Mouse (Mus musculus) kidney, postnatal 0 days (tissue): Measurements from ENCODE around the gene Vsig10. TPM values are rescaled to one million over a fixed set of nuclear protein-coding genes. Genes with fewer than 3 reads are reported as not detected.

ENCODE experiments used
- ATAC-seq: fragments of 200-750 bp; cut with Nextera tagmentation; replicated peaks from 2 replicates; pipeline ENCODE4 v1.8.0; 2017; ENCODE audit warnings: low read depth, moderate number of reproducible peaks, moderate TSS enrichment, moderate library complexity; ENCODE audit not compliant: low FRiP score
- DNase-seq: peaks from one replicate; pipeline ENCODE4 v3.0.0-alpha.2; 2016; ENCODE audit warnings: low spot score
- H3K27ac ChIP-seq: fragments of 300-500 bp; sonication (generic); 2 replicates; pipeline ENCODE4 v1.5.1; 2014; ENCODE audit warnings: mild to moderate bottlenecking
- H3K27me3 ChIP-seq: fragments of 300-500 bp; sonication (generic); 2 replicates; pipeline ENCODE4 v1.6.1; 2014; ENCODE audit warnings: low read length, mixed read lengths; ENCODE audit not compliant: insufficient read depth
- H3K36me3 ChIP-seq: fragments of 300-500 bp; sonication (generic); 2 replicates; pipeline ENCODE4 v1.6.1; 2014; ENCODE audit warnings: low read length, mixed read lengths; ENCODE audit not compliant: insufficient read depth
- H3K4me1 ChIP-seq: fragments of 300-500 bp; sonication (generic); replicated peaks from 2 replicates; pipeline ENCODE4 v1.6.1; 2014; ENCODE audit warnings: antibody characterized with exemption, low read length, mixed read lengths; ENCODE audit not compliant: insufficient read depth
- H3K4me2 ChIP-seq: fragments of 300-500 bp; sonication (generic); 2 replicates; pipeline ENCODE4 v1.6.1; 2014; ENCODE audit warnings: mild to moderate bottlenecking, low read length, moderate library complexity, mixed read lengths
- H3K4me3 ChIP-seq: fragments of 300-500 bp; sonication (generic); replicated peaks from 2 replicates; pipeline ENCODE4 v1.5.1; 2014; ENCODE audit warnings: low read depth, low read length
- H3K9ac ChIP-seq: fragments of 300-500 bp; sonication (generic); 2 replicates; pipeline ENCODE4 v1.6.1; 2014; ENCODE audit warnings: low read depth, low read length
- H3K9me3 ChIP-seq: fragments of 300-500 bp; sonication (generic); replicated peaks from 2 replicates; pipeline ENCODE4 v1.6.1; 2016; ENCODE audit warnings: low read length, inconsistent platforms, mixed read lengths
- CTCF ChIP-seq: IDR thresholded peaks from 2 replicates; pipeline ENCODE4 v1.5.1; 2016; ENCODE audit warnings: antibody characterized with exemption, low read depth, mild to moderate bottlenecking, moderate library complexity
- WGBS: fragments of 180-500 bp; shearing (Covaris S2); extraction: QIAGEN DNeasy Blood & Tissue Kit; methylation state at CpG from one replicate; pipeline ENCODE4 v1.1.7; 2014; 5-methylcytosine and 5-hydroxymethylcytosine counted together
- polyA plus RNA-seq: library from polyadenylated mRNA; unstranded; fragments of >200 nt; fragmentation: Nextera tagmentation; extraction: Ambion mirVana; gene quantifications from 2 replicates; pipeline ENCODE4 v1.2.1, GENCODE M21; 2015

Vsig10 gene
- polyA plus RNA-seq, 1 experiment from 2014 or later = 9.5 TPM

GRCm38 (mm10) chr5:117381785-117382184 lies 62.9 kb downstream of the Vsig10 start:
- Histone ChIP-seq H3K4me2 (no peak overlapping the region), H3K9me3 (no peaks in the 10 kb centered on the region), H3K36me3 (peaks cover 58% of the 10 kb centered on the region), H3K27me3 (no peaks in the 10 kb centered on the region), H3K9ac (no peak overlapping the region), H3K4me1 (no peaks in the 10 kb centered on the region), H3K27ac (no peak overlapping the region), H3K4me3 (no peak overlapping the region)
- WGBS = 83% methylated on average over 7 of the region's 7 CpGs
- ATAC-seq (no peak), DNase-seq (no peak)
- TF ChIP-seq CTCF = no peak; the same call in 1 of the 2 replicates

DNA sequence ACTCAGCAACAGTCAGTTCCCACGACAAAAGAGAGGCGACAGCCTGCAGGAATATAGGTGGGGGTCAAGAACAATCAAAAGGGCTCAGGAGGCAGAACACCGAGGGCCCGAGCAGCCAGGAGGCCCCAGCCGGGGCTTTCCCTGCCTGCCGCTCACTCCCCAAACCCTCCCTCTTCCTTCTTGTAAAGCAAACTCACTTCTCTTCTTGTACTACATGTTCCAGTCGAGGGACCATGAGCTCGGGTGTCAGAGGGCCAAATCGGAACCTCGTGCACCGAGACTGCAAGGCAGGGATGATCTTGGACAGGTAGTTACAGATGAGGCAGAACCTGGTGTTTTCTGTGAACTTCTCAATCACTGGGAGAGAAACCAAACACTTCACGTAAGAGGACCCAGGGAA lies 64.3 kb downstream of the Vsig10 start:
- WGBS = 57% methylated on average over 12 of the region's 12 CpGs
- Histone ChIP-seq H3K4me1 (peaks cover 6% of the 10 kb centered on the region; the same call in 1 of the 2 replicates), H3K9ac (no peak overlapping the region), H3K27ac (no peak overlapping the region), H3K4me3 (no peak overlapping the region), H3K9me3 (no peaks in the 10 kb centered on the region), H3K36me3 (peaks cover 54% of the 10 kb centered on the region), H3K27me3 (no peaks in the 10 kb centered on the region), H3K4me2 (no peak overlapping the region)
- ATAC-seq (no peak), DNase-seq (no peak)
- TF ChIP-seq CTCF = no peak

- Histone ChIP-seq H3K27ac (peak overlapping the region; percentile 58; the same call in 1 of the 2 replicates), H3K9ac (peak overlapping the region; percentile 84), H3K27me3 (no peaks in the 10 kb centered on the region), H3K4me2 (peak overlapping the region; percentile 69), H3K4me3 (peak overlapping the region; percentile 59), H3K36me3 (peaks cover 16% of the 10 kb centered on the region; the same call in 1 of the 2 replicates), H3K4me1 (peaks cover 7% of the 10 kb centered on the region; the same call in 1 of the 2 replicates), H3K9me3 (0 out of 2 replicates have a peak, but pooled peaks cover 3% of the 10 kb centered on the region)
- DNase-seq = peak; percentile 61
- WGBS = 8% methylated on average over 16 of the region's 16 CpGs
- ATAC-seq = peak; percentile 37; the same call in 1 of the 2 replicates
- TF ChIP-seq CTCF = peak; percentile 62
These were observed 69.4 kb downstream of the Vsig10 start for GRCm38 (mm10) chr5:117388296-117388751.

DNA sequence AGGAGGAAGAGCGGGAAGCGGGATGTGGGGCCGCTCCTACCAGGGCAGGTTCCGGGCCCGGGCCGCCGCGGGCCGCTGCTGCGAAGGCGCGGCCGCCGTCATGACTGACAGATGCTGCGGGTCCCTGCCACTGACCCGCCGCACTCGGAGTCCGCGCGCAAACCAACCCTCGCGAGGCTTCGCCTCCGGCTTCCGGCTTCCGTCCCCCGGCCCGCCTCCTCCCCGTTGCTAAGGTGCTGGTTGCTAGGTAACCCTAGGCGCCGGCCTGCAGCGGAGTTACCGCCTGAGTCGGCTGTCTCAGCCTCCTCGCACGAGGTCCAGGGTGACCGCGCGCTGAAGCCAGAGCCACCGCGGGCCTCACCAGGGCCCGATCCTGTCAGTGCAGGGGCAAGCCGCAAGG lies 70.0 kb downstream of the Vsig10 start, which contains the start of gene Rfc5:
Rfc5 (minus strand) TSS at position 171 of the 400 bp plus-strand sequence.
- peak within 1 kb of the TSS; percentile 59 for H3K4me3 ChIP-seq
- TF ChIP-seq CTCF = no peak
- H3K36me3 ChIP-seq = peaks cover 16% of the 10 kb centered on the region; the same call in 1 of the 2 replicates
- peak within 1 kb of the TSS; percentile 69 for H3K4me2 ChIP-seq
- H3K27ac ChIP-seq = peak within 1 kb of the TSS; percentile 58; the same call in 1 of the 2 replicates
- H3K4me1 ChIP-seq = peaks cover 7% of the 10 kb centered on the region; the same call in 1 of the 2 replicates
- DNase-seq = peak; percentile 98
- under 1% methylated on average over 44 of the region's 44 CpGs for WGBS
- peak within 1 kb of the TSS; percentile 84 for H3K9ac ChIP-seq
- H3K27me3 ChIP-seq = no peaks in the 10 kb centered on the region
- ATAC-seq = peak; percentile 97
- H3K9me3 ChIP-seq = 0 out of 2 replicates have a peak, but pooled peaks cover 3% of the 10 kb centered on the region

GRCm38 (mm10) chr5:117390895-117391294 lies 72.0 kb downstream of the Vsig10 start:
- Histone ChIP-seq H3K27me3 (no peaks in the 10 kb centered on the region), H3K4me3 (no peak overlapping the region), H3K36me3 (0 out of 2 replicates have a peak, but pooled peaks cover under 1% of the 10 kb centered on the region), H3K27ac (no peak overlapping the region), H3K4me2 (no peak overlapping the region), H3K9ac (no peak overlapping the region), H3K9me3 (0 out of 2 replicates have a peak, but pooled peaks cover 3% of the 10 kb centered on the region), H3K4me1 (peaks cover 7% of the 10 kb centered on the region; the same call in 1 of the 2 replicates)
- WGBS = 96% methylated on average over 1 of the region's 1 CpGs
- DNase-seq (no peak), ATAC-seq (no peak)
- TF ChIP-seq CTCF = no peak

DNA sequence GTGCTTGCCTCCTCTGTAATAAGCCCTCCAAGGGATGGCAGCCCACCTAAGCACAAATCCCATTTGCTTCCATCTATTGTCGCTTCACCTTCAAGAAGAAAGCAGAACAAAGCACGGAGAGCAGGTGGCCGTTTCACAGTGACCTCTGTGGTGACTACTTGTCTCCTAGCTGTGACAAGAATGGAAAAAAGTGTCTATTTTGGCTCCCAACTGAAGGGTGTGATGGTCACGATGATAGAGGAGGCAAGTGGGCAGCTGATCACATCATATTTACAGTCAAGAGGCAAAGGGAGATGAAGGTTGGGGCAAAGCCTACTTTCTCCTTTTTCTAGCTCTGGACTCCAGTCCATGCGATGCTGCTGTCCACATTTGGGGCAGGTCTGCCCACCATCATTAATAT lies 77.0 kb downstream of the Vsig10 start:
- Histone ChIP-seq H3K4me1 (no peaks in the 10 kb centered on the region), H3K9me3 (0 out of 2 replicates have a peak, but pooled peaks cover 3% of the 10 kb centered on the region), H3K4me3 (no peak overlapping the region), H3K4me2 (no peak overlapping the region), H3K27ac (no peak overlapping the region), H3K9ac (no peak overlapping the region), H3K36me3 (no peaks in the 10 kb centered on the region), H3K27me3 (no peaks in the 10 kb centered on the region)
- DNase-seq (no peak), ATAC-seq (no peak)
- TF ChIP-seq CTCF = no peak
- WGBS = 83% methylated on average over 5 of the region's 5 CpGs
